Mouse (Mus musculus): ENCODE measurements around the gene Tspan33.

DNA sequence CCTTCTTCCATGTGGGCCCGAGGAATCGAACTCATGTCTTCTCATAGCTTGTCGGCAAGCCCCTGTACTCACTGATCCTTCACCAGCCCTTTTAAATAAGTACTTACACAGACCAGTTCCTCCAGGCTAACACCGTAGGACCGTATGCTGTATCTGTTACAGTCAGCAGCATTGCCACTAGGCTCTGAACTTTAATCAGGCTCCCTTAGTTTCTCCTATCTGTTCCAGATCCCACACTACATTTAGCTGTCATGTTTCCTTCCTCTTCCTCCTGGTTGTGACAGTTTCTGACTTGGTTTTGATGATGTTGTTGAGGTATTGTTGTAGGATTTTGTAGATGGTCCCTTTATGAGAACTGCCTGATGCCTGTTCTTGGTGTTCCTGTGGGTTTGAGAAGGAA is 10.1 kb downstream of the Tspan33 start:
- 0 out of 2 replicates have a peak, but pooled peaks have one; percentile 29 for TF ChIP-seq EP300 (IDR thresholded peaks at IDR 0.05; ENCODE audit: low read depth)
- TF ChIP-seq CTCF (IDR thresholded peaks at IDR 0.05; ENCODE audit: low read depth), result no peak

Data from liver, embryonic 14.5 days (tissue).